Mouse (Mus musculus) lung, adult 2 months (tissue): ENCODE measurements around the gene Zfp583.

Experiments used
- CTCF ChIP-seq: fragments of 200-500 bp; IDR thresholded peaks from 2 replicates; pipeline ENCODE4 v1.5.1; 2011; ENCODE audit warnings: mild to moderate bottlenecking, low read length, control low read depth; ENCODE audit not compliant: insufficient read depth
- POLR2A ChIP-seq: fragments of 200-500 bp; IDR thresholded peaks from 2 replicates; pipeline ENCODE4 v1.6.1; 2011; ENCODE audit warnings: low read depth, mild to moderate bottlenecking, control low read depth, low read length, borderline replicate concordance; ENCODE audit errors: extremely low read depth

- TF ChIP-seq POLR2A (no peak), CTCF (no peak)
Observed at GRCm38 (mm10) chr7:6367185-6367584, 36.1 kb upstream of the Zfp583 start.
